Mouse (Mus musculus) heart, adult 11 months (tissue): ENCODE results near the gene Xirp1.

Source experiments
- DNase-seq: peaks from one replicate; pipeline ENCODE4 v3.0.0; 2022

Xirp1 gene

GRCm38 (mm10) chr9:120023086-120023811 lies at the start of gene Xirp1:
Xirp1 (minus strand) TSS chr9:120023598.
- peak; percentile 95 for DNase-seq

DNA sequence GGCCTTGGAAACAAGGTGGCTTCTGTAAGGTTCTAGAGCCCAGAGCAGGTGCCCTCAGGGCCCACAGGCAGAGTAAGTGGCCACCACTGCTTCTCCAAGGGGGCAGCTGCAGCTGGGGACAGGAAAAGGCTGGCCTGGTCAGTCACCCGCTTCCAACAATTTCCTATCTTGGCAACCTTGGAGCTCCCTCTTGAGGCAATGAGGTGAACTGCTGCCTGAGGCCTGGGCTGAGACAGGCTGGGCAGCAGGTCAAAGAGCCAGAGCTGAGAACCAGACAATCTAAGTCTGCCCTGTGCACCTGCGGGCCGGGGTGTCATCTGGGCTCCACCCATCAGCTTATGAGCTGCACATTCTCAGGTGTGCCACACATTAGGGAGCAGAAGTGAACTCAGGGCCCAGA lies 49.8 kb upstream of the Xirp1 start:
- peak; percentile 96 for DNase-seq

GRCm38 (mm10) chr9:120071251-120071650 lies 47.9 kb upstream of the Xirp1 start:
- DNase-seq, result peak; percentile 89

- DNase-seq, result peak; percentile 73
Observed at GRCm38 (mm10) chr9:120069779-120070178, 46.4 kb upstream of the Xirp1 start, which contains the start of gene Cx3cr1. Cx3cr1 (minus strand) TSS chr9:120069879.

DNA sequence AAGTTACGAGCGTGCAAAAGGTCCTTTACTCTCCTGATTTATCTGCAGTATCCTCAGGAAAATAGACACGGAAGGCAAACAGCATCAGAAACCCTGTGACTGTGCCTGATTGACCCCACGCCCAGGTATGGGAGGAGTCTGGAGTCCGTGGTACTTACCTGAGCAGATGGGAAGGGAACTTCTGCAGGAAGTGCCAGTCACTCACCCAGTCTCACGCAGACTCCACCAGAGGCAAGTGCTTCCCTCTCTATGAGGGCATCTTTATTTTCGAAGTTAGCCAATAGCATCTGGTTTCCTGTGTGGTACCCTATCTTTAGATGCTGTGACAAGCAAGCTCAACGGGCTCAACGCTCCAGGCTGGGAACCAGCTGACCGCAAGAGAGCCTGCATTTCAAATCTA lies 44.6 kb upstream of the Xirp1 start:
- peak; percentile 94 for DNase-seq

DNA sequence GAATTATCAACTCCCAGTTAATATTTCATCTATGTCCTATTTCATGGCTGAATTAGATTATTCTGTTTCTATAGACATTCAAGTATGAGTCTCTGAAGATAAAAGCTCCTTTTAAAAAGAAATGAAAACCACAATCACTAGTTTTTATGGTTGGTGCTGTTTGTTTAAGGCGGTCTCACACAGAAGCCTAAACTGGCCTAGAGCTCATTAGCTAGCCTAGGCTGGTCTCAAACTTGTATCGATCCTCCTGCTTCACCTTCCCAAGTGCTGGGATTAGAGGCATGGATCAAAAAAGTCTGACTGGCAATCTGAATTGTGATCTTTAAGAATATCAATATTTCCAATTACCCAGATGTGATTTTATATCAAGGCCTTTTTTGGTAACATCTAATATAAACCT lies 44.2 kb upstream of the Xirp1 start:
- DNase-seq, result no peak

GRCm38 (mm10) chr9:120064317-120064716 lies 40.9 kb upstream of the Xirp1 start:
- DNase-seq, result no peak

DNA sequence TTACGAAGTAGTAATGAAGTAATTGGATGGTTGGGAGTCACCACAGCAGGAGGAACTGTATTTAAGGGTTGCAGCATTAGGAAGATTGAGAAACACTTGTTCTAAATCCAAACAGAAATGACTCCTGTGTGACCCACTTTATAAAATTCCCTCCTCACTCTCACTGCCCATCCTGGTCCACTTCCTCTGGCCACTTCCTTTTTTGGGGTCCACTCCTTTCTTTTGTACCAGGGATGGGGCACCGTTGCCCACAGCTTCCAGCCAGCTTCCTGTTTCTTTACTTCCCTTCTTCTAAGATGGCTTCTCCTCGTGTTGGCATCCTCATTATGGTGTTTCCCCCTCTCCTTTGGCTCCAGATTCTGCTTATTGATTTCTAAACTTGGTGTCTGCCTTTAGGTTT lies 35.3 kb upstream of the Xirp1 start:
- DNase-seq, result peak; percentile 97

GRCm38 (mm10) chr9:120056201-120056600 lies 32.8 kb upstream of the Xirp1 start:
- DNase-seq, result no peak

- peak; percentile 90 for DNase-seq
Observed at GRCm38 (mm10) chr9:120054545-120055277, 31.3 kb upstream of the Xirp1 start.

DNA sequence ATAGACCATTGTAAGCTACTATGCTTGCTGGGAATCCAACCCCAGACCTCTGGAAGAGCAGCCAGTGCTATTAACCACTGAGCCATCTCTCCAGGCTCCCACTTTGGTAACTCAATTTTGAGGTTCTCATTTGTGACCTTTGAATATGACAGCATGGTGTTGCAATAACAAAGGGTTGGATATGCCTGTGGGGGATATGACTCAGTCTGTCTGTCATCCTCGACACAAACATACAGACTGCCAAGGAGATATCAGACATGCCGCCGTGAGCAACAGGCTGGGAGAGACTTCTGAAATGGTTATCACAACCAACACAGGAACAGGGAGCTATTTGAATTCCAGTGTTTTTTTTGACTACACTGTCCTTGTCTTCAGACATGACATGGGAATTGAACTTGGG lies 26.0 kb upstream of the Xirp1 start:
- peak; percentile 94 for DNase-seq

DNA sequence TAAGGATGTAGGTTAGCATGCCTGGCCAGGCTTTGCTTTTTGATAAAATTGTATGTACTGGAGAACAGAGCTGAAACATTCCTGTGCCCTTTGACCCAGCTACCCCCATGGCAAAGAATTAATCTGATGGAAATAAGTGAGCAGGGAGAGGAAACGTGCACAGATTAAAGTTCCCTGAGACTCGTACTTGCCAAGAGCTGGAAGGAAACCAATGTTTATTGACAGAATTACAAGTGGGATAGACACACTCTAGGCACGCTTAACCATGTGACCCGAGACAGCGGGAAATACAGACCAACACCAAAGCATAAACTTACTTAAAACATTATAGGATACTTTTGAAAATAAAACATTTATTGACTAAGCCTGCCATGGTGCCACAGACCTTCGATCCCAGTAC lies 25.1 kb upstream of the Xirp1 start:
- DNase-seq, result no peak

DNA sequence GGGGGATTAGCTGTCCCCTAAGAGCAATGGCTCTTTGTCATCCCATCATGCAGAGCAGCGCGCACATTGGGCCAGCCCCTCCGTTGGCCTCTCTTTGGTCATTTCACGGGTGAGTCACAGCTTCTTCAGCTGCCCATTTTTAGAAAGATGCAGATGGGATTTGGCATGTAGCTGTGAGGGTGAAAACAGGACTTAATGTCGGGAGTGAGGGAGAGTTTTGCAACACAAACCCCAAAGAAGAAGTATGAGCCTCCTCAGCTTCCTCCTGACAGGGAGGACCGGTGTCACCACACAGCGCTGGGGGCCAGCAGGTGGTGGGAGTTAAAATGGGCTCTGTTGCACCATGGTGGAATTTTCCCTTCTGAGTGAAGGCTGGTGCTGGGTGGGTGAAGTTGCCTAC lies 19.7 kb upstream of the Xirp1 start:
- peak; percentile 90 for DNase-seq

DNA sequence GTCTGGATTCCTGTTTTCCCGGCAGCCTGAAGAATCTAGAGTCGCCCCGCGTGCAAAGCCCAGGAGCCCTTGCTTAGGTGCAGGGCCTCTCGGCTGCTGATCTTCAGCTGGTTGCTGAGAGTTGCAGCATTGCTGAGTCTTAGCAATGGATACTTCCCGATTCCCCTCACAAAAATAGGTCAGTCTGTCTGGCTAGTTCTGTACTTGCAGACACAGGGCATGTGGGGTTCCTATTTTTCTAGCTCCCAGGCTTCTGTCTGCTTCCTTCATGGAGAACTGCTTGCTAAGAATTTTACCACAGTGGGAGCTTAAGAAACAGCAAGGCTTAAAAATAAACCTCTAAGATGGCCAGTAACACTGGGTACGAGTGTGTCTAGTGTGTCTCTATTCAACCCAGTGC lies 14.0 kb upstream of the Xirp1 start:
- peak; percentile 94 for DNase-seq

- no peak for DNase-seq
Observed at GRCm38 (mm10) chr9:120034375-120034774, 11.0 kb upstream of the Xirp1 start.

GRCm38 (mm10) chr9:120032710-120033109 lies 9.3 kb upstream of the Xirp1 start:
- no peak for DNase-seq

GRCm38 (mm10) chr9:120030421-120030820 lies 7.0 kb upstream of the Xirp1 start:
- no peak for DNase-seq

- DNase-seq, result no peak
Observed at GRCm38 (mm10) chr9:120029880-120030279, 6.5 kb upstream of the Xirp1 start.

DNA sequence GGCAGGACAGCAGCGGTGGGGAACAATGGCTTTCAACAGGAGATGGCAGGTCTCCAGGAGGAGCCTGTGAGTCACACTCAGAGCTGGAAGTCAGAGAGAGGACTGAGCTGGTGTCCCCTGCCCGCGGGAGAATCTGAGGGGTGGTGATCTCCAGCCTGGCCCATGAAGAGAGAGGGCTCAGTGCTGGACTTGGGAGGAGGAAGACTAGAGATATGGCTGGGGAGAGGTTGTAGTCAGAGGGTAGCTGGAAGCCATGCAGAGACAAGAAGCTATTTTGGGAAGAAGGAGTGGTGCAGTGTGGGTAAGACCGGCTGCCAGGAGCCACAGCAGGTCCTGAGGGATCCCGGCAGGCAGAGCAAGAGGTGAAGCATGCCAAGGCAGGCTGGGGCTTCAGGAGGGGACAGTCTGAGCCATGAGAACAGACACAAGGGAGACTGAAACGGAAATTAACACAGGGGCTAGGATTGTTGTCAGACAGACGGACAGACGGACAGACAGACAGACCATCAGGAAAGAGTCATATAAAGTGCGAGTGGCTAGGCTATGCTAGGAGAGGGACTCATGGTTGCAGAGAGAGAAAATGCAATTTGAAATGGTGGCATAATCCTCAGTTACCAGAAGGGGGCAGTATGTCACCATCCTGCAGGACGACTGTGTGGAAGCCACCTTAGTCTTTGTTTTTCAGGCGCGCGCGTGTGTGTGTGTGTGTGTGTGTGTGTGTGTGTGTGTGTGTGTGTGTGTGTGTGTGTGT lies 4.2 kb upstream of the Xirp1 start:
- DNase-seq, result peak; percentile 98

DNA sequence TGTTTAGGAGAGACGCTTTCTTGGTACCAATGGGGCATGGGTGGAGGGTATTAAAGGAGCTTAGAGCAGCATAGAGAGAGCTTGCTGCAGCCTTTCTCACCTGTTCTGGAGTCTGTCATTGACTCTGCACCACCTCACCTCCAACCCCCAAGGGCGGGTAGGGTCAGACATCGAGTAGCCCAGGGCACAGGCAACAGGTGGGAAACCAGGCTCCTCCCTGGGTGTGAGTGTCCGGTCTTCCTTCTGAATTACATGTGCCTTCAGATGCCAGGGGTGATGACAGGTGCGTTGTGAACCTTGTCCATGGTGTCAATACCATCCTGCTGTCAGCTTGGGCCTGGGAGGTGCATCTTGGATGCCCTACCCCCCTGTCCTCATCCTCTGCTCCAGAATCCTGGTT lies 1.2 kb upstream of the Xirp1 start:
- peak; percentile 88 for DNase-seq

- DNase-seq, result peak; percentile 93
Observed at GRCm38 (mm10) chr9:120024171-120024570, 773 bp upstream of the Xirp1 start.

- peak; percentile 96 for DNase-seq
Observed at GRCm38 (mm10) chr9:120021164-120021563, 2.2 kb downstream of the Xirp1 start.

GRCm38 (mm10) chr9:120020285-120020890 lies 3.0 kb downstream of the Xirp1 start:
- peak; percentile 95 for DNase-seq
